Mouse (Mus musculus): Measurements from ENCODE around the gene Amz1. TPM values are rescaled to one million over a fixed set of nuclear protein-coding genes. Genes with fewer than 3 reads are reported as not detected.

Amz1 gene
- polyA plus RNA-seq, 1 experiment from 2014 or later: 0.96 TPM

DNA sequence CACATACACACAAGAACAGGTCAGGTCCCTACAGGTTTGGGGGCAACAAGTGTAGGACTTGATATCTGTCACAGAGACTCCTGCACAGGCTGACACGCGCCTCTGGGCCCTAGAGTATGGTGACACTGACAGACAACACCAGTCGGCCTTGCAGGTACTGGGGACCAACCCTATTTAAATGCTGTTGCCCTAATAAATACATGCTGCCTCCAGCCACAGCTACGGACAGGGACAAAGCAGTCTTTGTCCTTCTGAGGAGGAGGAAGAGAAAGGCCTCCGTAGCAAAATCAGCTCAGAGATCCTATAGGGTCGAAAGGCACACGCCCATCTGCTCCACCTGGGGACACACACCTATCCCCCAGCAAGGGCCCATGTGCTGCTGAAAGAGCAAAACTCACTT is 27.9 kb upstream of the Amz1 start:
- H3K4me3 ChIP-seq (ENCODE audit: low read depth, low read length): no peak overlapping the region
- no peak for DNase-seq (ENCODE audit: low spot score)
- no peak overlapping the region for H3K27ac ChIP-seq (ENCODE audit: low read depth, low read length)
- H3K4me1 ChIP-seq (replicated peaks; ENCODE audit: control insufficient read depth, insufficient read depth, low read length): peaks cover under 1% of the 10 kb centered on the region
- no peak overlapping the region for H3K4me2 ChIP-seq (ENCODE audit: low read depth, low read length, severe bottlenecking)
- no peaks in the 10 kb centered on the region; the same call in 1 of the 2 replicates for H3K36me3 ChIP-seq (ENCODE audit: control insufficient read depth, insufficient read depth, low read length)
- H3K9ac ChIP-seq (ENCODE audit: low read length): no peak overlapping the region
- H3K9me3 ChIP-seq (ENCODE audit: control insufficient read depth, low read length): no peaks in the 10 kb centered on the region
- no peak for ATAC-seq (replicated peaks; ENCODE audit: low FRiP score)
- WGBS: 81% methylated on average over 7 of the region's 7 CpGs
- no peaks in the 10 kb centered on the region for H3K27me3 ChIP-seq (ENCODE audit: control insufficient read depth, insufficient read depth, low read length)

DNA sequence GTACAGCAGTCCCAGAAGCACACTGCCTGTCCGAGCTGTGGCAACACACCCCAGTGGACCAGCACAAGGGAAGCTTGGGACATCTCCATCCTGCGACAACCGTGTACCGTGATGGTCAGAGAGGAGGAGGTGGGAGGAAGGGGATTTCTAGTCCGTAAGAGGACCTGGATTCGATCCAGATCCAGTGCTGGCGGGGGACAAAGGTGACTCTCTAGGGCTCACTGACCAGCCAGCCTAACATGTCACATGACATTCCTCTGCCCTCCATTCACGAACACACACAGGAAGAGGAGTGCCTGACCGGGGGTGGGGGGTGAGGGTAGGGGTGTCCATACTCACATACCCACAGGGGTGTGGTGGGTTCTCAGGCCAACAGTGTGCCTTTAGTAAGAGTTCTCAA is 24.2 kb upstream of the Amz1 start:
- Histone ChIP-seq H3K4me3 (ENCODE audit: low read depth, low read length) (no peak overlapping the region), H3K4me1 (replicated peaks; ENCODE audit: control insufficient read depth, insufficient read depth, low read length) (peaks cover 10% of the 10 kb centered on the region), H3K27ac (ENCODE audit: low read depth, low read length) (no peak overlapping the region), H3K27me3 (ENCODE audit: control insufficient read depth, insufficient read depth, low read length) (no peaks in the 10 kb centered on the region), H3K9ac (ENCODE audit: low read length) (no peak overlapping the region), H3K9me3 (ENCODE audit: control insufficient read depth, low read length) (no peaks in the 10 kb centered on the region), H3K36me3 (ENCODE audit: control insufficient read depth, insufficient read depth, low read length) (no peaks in the 10 kb centered on the region; the same call in 1 of the 2 replicates), H3K4me2 (ENCODE audit: low read depth, low read length, severe bottlenecking) (no peak overlapping the region)
- no peak for DNase-seq (ENCODE audit: low spot score)
- ATAC-seq (replicated peaks; ENCODE audit: low FRiP score): no peak
- 86% methylated on average over 9 of the region's 9 CpGs for WGBS

DNA sequence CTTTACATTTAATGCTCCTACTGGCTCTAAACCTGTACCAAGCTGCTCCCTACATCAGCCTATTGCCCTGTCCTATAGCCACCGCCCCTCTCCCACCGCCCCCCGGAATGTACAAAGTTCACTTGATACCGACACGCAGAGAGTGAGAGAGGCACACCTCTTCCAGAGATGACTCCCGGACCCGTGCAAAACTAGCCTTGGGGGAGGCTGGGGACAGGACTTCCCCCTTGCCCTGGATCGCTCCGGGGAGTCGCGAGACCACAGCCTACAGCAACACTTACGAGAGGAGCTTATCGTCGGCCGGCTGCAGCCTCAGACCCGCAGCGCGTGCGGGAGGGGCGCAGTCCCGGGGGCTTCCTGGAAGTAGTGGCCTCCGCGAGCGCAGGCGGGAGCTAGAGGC is 22.3 kb upstream of the Amz1 start:
- ATAC-seq (replicated peaks; ENCODE audit: low FRiP score) (peak; percentile 9), DNase-seq (ENCODE audit: low spot score) (no peak)
- Histone ChIP-seq H3K9me3 (ENCODE audit: control insufficient read depth, low read length) (no peaks in the 10 kb centered on the region), H3K27me3 (ENCODE audit: control insufficient read depth, insufficient read depth, low read length) (no peaks in the 10 kb centered on the region), H3K9ac (ENCODE audit: low read length) (peak overlapping the region; percentile 83), H3K4me1 (replicated peaks; ENCODE audit: control insufficient read depth, insufficient read depth, low read length) (peaks cover 13% of the 10 kb centered on the region), H3K4me3 (ENCODE audit: low read depth, low read length) (peak overlapping the region; percentile 83), H3K27ac (ENCODE audit: low read depth, low read length) (peak overlapping the region; percentile 53; the same call in 1 of the 2 replicates), H3K4me2 (ENCODE audit: low read depth, low read length, severe bottlenecking) (peak overlapping the region; percentile 90), H3K36me3 (ENCODE audit: control insufficient read depth, insufficient read depth, low read length) (no peaks in the 10 kb centered on the region; the same call in 1 of the 2 replicates)
- under 1% methylated on average over 25 of the region's 25 CpGs for WGBS

- Histone ChIP-seq H3K9ac (ENCODE audit: low read length) (peak within 1 kb of the TSS; percentile 83), H3K27ac (ENCODE audit: low read depth, low read length) (peak within 1 kb of the TSS; percentile 53; the same call in 1 of the 2 replicates), H3K36me3 (ENCODE audit: control insufficient read depth, insufficient read depth, low read length) (no peaks in the 10 kb centered on the region; the same call in 1 of the 2 replicates), H3K27me3 (ENCODE audit: control insufficient read depth, insufficient read depth, low read length) (no peaks in the 10 kb centered on the region), H3K4me1 (replicated peaks; ENCODE audit: control insufficient read depth, insufficient read depth, low read length) (peaks cover 13% of the 10 kb centered on the region), H3K4me3 (ENCODE audit: low read depth, low read length) (peak within 1 kb of the TSS; percentile 83), H3K9me3 (ENCODE audit: control insufficient read depth, low read length) (no peaks in the 10 kb centered on the region), H3K4me2 (ENCODE audit: low read depth, low read length, severe bottlenecking) (peak within 1 kb of the TSS; percentile 90)
- ATAC-seq (replicated peaks; ENCODE audit: low FRiP score): peak; percentile 65
- WGBS: under 1% methylated on average over 33 of the region's 33 CpGs
- peak; percentile 97 for DNase-seq (ENCODE audit: low spot score)
These were observed 21.8 kb upstream of the Amz1 start, which contains the start of gene Iqce for GRCm38 (mm10) chr5:140702103-140702513. Iqce (minus strand) TSS chr5:140702378.

DNA sequence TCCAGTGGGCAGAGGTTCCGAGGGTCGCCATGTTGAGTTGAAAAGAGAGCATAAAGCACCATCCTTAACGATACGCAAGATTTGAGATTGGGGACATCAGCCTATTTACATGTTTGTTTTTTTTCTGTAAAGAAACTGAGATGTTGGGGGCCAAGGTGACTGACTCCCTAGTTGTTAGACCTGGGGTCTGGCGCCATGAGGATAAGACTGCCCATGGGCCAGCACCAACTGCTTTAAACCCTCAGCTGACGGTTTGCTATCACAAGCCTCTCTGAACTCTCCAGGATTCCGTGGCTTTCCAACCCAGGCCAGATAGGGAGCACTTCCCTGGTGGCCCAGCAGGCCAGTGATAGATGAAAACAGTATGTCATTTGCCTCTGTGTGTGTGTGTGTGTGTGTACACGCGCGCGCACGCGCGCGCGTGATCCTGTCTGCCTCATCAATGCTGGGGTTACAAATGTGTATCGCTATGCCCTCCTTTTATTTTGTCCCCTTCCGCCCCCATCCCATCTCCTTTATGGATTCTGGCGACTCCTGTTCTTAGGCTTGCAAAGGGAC is 21.2 kb upstream of the Amz1 start:
- H3K4me1 ChIP-seq (replicated peaks; ENCODE audit: control insufficient read depth, insufficient read depth, low read length): peaks cover 13% of the 10 kb centered on the region
- no peak for DNase-seq (ENCODE audit: low spot score)
- 64% methylated on average over 19 of the region's 19 CpGs for WGBS

DNA sequence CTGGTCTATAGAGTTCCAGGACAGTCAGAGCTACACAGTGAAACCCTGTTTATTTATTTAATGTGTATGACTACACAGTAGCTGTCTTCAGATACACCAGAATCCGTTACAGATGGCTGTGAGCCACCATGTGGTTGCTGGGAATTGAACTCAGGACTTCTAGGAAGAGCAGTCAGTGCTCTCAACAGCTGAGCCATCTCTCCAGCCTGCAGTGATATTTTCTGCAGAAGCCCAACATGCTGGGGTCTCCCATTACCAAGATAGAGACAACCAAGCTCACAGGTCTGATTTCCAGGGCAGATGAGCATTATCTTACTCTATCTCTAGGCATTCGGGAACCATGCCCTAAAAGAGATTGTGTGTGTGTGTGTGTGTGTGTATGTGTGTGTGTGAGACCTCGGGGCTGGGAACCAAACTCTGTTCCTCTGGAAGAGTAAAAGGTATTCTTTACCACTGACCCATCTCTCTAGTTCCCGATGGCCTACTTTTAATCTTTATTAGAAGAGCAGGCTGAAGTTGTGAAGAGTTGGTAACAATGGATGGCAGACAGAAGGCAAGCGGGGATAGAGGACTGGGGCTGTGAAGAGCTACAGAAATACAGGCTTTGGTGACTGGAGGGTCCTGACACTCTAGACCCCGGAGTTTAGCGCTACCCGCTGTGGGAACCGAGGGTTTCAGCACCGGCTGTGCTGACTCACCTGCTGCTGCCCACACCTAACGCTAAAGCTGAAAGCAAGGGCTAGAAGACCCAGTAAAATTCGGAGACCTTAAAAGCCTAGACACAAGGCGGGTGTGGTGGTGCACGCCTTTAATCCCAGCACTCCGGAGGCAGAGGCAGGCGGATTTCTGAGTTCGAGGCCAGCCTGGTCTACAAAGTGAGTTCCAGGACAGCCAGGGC is 20.2 kb upstream of the Amz1 start:
- H3K4me3 ChIP-seq (ENCODE audit: low read depth, low read length): peak overlapping the region; percentile 65; the same call in 1 of the 2 replicates
- H3K36me3 ChIP-seq (ENCODE audit: control insufficient read depth, insufficient read depth, low read length): no peaks in the 10 kb centered on the region
- no peak overlapping the region for H3K9ac ChIP-seq (ENCODE audit: low read length)
- no peak overlapping the region for H3K27ac ChIP-seq (ENCODE audit: low read depth, low read length)
- peak; percentile 55 for DNase-seq (ENCODE audit: low spot score)
- peak overlapping the region; percentile 48 for H3K4me2 ChIP-seq (ENCODE audit: low read depth, low read length, severe bottlenecking)
- H3K9me3 ChIP-seq (ENCODE audit: control insufficient read depth, low read length): no peaks in the 10 kb centered on the region
- no peak for ATAC-seq (replicated peaks; ENCODE audit: low FRiP score)
- 38% methylated on average over 17 of the region's 17 CpGs for WGBS
- no peaks in the 10 kb centered on the region for H3K27me3 ChIP-seq (ENCODE audit: control insufficient read depth, insufficient read depth, low read length)
- H3K4me1 ChIP-seq (replicated peaks; ENCODE audit: control insufficient read depth, insufficient read depth, low read length): peaks cover 13% of the 10 kb centered on the region

More for the DNA sequence above, 21.2 kb upstream of the Amz1 start:
- no peaks in the 10 kb centered on the region; the same call in 1 of the 2 replicates for H3K36me3 ChIP-seq (ENCODE audit: control insufficient read depth, insufficient read depth, low read length)
- ATAC-seq (replicated peaks; ENCODE audit: low FRiP score): no peak
- peak overlapping the region; percentile 83 for H3K9ac ChIP-seq (ENCODE audit: low read length)
- peak overlapping the region; percentile 0; the same call in 1 of the 2 replicates for H3K27ac ChIP-seq (ENCODE audit: low read depth, low read length)
- no peaks in the 10 kb centered on the region for H3K27me3 ChIP-seq (ENCODE audit: control insufficient read depth, insufficient read depth, low read length)
- peak overlapping the region; percentile 90 for H3K4me2 ChIP-seq (ENCODE audit: low read depth, low read length, severe bottlenecking)
- H3K4me3 ChIP-seq (ENCODE audit: low read depth, low read length): peak overlapping the region; percentile 83
- no peaks in the 10 kb centered on the region for H3K9me3 ChIP-seq (ENCODE audit: control insufficient read depth, low read length)

DNA sequence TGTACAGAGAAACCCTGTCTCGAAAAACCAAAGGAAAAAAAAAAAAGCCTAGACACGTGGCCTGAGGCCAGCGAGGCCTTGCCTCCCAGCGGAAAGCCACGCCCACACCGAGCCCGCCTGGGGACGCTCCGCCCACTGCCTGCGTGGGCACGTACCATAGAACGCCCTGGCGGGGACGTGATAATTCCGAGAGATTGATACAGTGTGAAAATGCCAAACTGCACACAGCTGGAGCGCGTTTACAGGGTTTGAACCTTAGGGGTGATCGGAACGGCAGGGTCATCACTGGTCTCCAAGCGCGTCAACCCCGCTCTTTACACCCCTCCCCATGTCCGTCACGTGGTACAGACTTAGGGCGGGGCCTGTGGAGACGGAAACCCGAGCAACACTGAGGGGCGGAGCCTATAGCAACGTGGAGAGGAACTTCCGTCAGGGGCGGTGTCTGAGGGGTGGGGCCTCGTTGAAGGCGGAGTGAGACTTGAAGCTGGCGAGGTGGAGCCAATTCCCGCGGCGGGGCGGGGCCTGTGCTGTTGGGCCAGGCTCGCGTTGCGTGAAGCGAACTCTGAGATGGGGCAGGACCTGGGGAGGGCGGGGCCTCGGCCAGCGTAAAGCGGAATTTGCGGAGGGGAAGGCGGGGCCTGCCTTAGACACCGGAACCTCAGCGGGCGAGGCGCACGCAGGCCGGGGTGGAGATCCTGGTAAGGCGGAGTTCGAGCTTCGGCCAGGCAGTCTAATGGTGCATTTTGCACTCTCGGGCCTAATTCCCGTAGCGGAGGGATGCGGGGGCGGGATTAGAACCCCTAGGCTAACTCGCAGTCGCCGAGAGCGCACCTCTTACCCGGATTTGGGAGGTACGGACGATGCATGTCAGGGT is 19.3 kb upstream of the Amz1 start, which contains the start of gene Brat1:
Gene Brat1 (plus strand): TSS at position 634 of the 874 bp plus-strand sequence.
- Histone ChIP-seq H3K9ac (ENCODE audit: low read length) (peak within 1 kb of the TSS; percentile 70), H3K4me2 (ENCODE audit: low read depth, low read length, severe bottlenecking) (peak within 1 kb of the TSS; percentile 74), H3K9me3 (ENCODE audit: control insufficient read depth, low read length) (no peaks in the 10 kb centered on the region), H3K27me3 (ENCODE audit: control insufficient read depth, insufficient read depth, low read length) (no peaks in the 10 kb centered on the region), H3K27ac (ENCODE audit: low read depth, low read length) (peak within 1 kb of the TSS; percentile 73), H3K36me3 (ENCODE audit: control insufficient read depth, insufficient read depth, low read length) (no peaks in the 10 kb centered on the region), H3K4me3 (ENCODE audit: low read depth, low read length) (peak within 1 kb of the TSS; percentile 65), H3K4me1 (replicated peaks; ENCODE audit: control insufficient read depth, insufficient read depth, low read length) (peaks cover 13% of the 10 kb centered on the region)
- ATAC-seq (replicated peaks; ENCODE audit: low FRiP score): peak; percentile 90
- DNase-seq (ENCODE audit: low spot score): peak; percentile 100
- under 1% methylated on average over 69 of the region's 69 CpGs for WGBS

Data from forebrain, embryonic 11.5 days (tissue).